In the genomic region with DNA sequence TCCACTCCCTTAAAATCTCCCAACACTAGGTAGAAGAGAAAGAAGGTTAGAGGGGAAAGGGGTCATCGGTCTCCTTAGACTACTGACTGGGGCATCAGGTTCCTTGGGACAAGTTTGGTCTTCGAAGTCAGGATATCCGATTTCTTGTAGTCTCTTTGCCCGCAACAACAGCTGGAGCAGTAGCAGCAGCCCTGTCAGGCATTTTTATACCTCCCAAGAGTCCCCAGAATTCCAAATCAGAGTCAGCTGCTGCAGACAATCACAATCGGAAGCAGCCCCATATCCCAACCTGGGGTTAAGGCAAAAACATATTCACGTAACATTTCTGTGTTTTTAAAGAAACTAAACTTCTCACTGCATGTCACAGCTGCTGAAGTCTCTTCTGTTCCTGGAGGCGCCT, we compare ENCODE assay signal across 27 mouse cellular contexts. TPM values are rescaled to one million over a fixed set of nuclear protein-coding genes. Genes with fewer than 3 reads are reported as not detected.
A peak's percentile ranks its signal among the peaks of the same experiment; 100 is the strongest.
DNase-seq lines count a peak whose midpoint lies in the region; ATAC-seq and TF ChIP-seq lines count a peak whose summit lies in the region.
"Had no signal": no experiment of that assay in that cellular context is flagged by ENCODE, and none has a peak within 500 bp of the region (broad histone marks: within the 10 kb centered on the region; RNA-seq: fewer than 3 reads in every experiment).

No protein-coding gene starts in this region.

- no peak for ATAC-seq in kidney, postnatal 0 days (replicated peaks; ENCODE audit: low FRiP score, low read depth)
- ATAC-seq in embryonic facial prominence, embryonic 14.5 days (ENCODE audit: low read depth): peak; percentile 33; the same call in 1 of the 2 replicates
- no peak for ATAC-seq in forebrain, embryonic 16.5 days
- ATAC-seq: CD4-positive, CD25-positive, alpha-beta regulatory T cell, adult 4 months; forebrain, embryonic 13.5 days; forebrain, postnatal 0 days; hindbrain, embryonic 16.5 days; intestine, embryonic 15.5 days had no signal

- 54% methylated on average over 7 of the region's 7 CpGs for WGBS in kidney, postnatal 0 days
- 57% methylated on average over 7 of the region's 7 CpGs for WGBS in embryonic facial prominence, embryonic 14.5 days
- WGBS in forebrain, embryonic 16.5 days: 98% methylated on average over 7 of the region's 7 CpGs

- intact Hi-C loops in left cerebral cortex, postnatal 25 days (cut with DNase I): no loop called here

- H3K36me3 ChIP-seq in kidney, postnatal 0 days (ENCODE audit: insufficient read depth, low read length): peaks cover 17% of the 10 kb centered on the region; the same call in 1 of the 2 replicates
- peaks cover 55% of the 10 kb centered on the region for H3K36me3 ChIP-seq in embryonic facial prominence, embryonic 14.5 days (ENCODE audit: control insufficient read depth, insufficient read depth, low read length)
- peaks cover 4% of the 10 kb centered on the region for H3K36me3 ChIP-seq in forebrain, embryonic 16.5 days (ENCODE audit: control insufficient read depth, insufficient read depth)

- H3K4me1 ChIP-seq in kidney, postnatal 0 days (replicated peaks; ENCODE audit: insufficient read depth, low read length): no peaks in the 10 kb centered on the region
- no peaks in the 10 kb centered on the region for H3K4me1 ChIP-seq in embryonic facial prominence, embryonic 14.5 days (ENCODE audit: control insufficient read depth, insufficient read depth, low read length)
- no peaks in the 10 kb centered on the region for H3K4me1 ChIP-seq in forebrain, embryonic 16.5 days (replicated peaks; ENCODE audit: control insufficient read depth, insufficient read depth, low read length)
- H3K4me1 ChIP-seq: embryonic facial prominence, embryonic 15.5 days; forebrain, embryonic 13.5 days; heart, embryonic 12.5 days; heart, embryonic 15.5 days; hindbrain, embryonic 10.5 days; hindbrain, embryonic 13.5 days; intestine, embryonic 15.5 days had no signal

- no peak overlapping the region for H3K27ac ChIP-seq in kidney, postnatal 0 days
- H3K27ac ChIP-seq in embryonic facial prominence, embryonic 14.5 days (replicated peaks; ENCODE audit: low read depth, low read length): no peak overlapping the region
- H3K27ac ChIP-seq in forebrain, embryonic 16.5 days (ENCODE audit: low read length): no peak overlapping the region
- H3K27ac ChIP-seq: embryonic facial prominence, embryonic 15.5 days; forebrain, embryonic 13.5 days; heart, embryonic 15.5 days; hindbrain, embryonic 10.5 days; hindbrain, embryonic 13.5 days; intestine, embryonic 15.5 days had no signal

- H3K27me3 ChIP-seq in kidney, postnatal 0 days (ENCODE audit: insufficient read depth, low read length): no peaks in the 10 kb centered on the region
- H3K27me3 ChIP-seq in embryonic facial prominence, embryonic 14.5 days (replicated peaks; ENCODE audit: control insufficient read depth, insufficient read depth, low read length): no peaks in the 10 kb centered on the region
- H3K27me3 ChIP-seq in forebrain, embryonic 16.5 days (replicated peaks; ENCODE audit: control insufficient read depth, insufficient read depth, low read length): no peaks in the 10 kb centered on the region
- H3K27me3 ChIP-seq: embryonic facial prominence, embryonic 15.5 days; forebrain, embryonic 13.5 days; heart, embryonic 12.5 days; heart, embryonic 15.5 days; hindbrain, embryonic 13.5 days; intestine, embryonic 15.5 days had no signal

- no peak overlapping the region for H3K4me2 ChIP-seq in kidney, postnatal 0 days (ENCODE audit: low read length)
- H3K4me2 ChIP-seq in embryonic facial prominence, embryonic 14.5 days (ENCODE audit: low read depth, low read length): no peak overlapping the region
- no peak overlapping the region for H3K4me2 ChIP-seq in forebrain, embryonic 16.5 days (ENCODE audit: low read length)
- H3K4me2 ChIP-seq: embryonic facial prominence, embryonic 15.5 days; forebrain, embryonic 13.5 days; heart, embryonic 12.5 days; heart, embryonic 15.5 days; hindbrain, embryonic 13.5 days; intestine, embryonic 15.5 days had no signal

- no peak for TF ChIP-seq CTCF in kidney, postnatal 0 days (IDR thresholded peaks at IDR 0.05; ENCODE audit: low read depth)

- no peak overlapping the region for H3K4me3 ChIP-seq in kidney, postnatal 0 days (replicated peaks; ENCODE audit: low read depth, low read length)
- no peak overlapping the region for H3K4me3 ChIP-seq in embryonic facial prominence, embryonic 14.5 days (ENCODE audit: low read depth, low read length)
- no peak overlapping the region for H3K4me3 ChIP-seq in forebrain, embryonic 16.5 days (replicated peaks; ENCODE audit: low read length)
- H3K4me3 ChIP-seq: embryonic facial prominence, embryonic 15.5 days; forebrain, embryonic 13.5 days; heart, embryonic 12.5 days; heart, embryonic 15.5 days; hindbrain, embryonic 10.5 days; hindbrain, embryonic 13.5 days; intestine, embryonic 15.5 days had no signal

- DNase-seq in kidney, postnatal 0 days (ENCODE audit: low spot score): peak; percentile 15
- DNase-seq in kidney, adult 8-10 months: no peak
- DNase-seq in embryonic facial prominence, embryonic 14.5 days (ENCODE audit: low spot score): peak; percentile 57
- peak; percentile 16 for DNase-seq in mesoderm, embryonic 11.5 days (ENCODE audit: low read depth, low spot score)
- no peak for DNase-seq in left cerebral cortex, postnatal 25 days (ENCODE audit: low spot score in 2 of 2)
- DNase-seq: adrenal gland, adult 2 months; adrenal gland, postnatal 14 days; B cell, adult 2 months; cerebellum, adult 11 months; cerebellum, adult 2 months; cerebellum, adult 9-11 months; cerebellum, postnatal 25 days; forebrain, postnatal 0 days; gastrocnemius, postnatal 25 days; heart, adult 18-20 months; heart, postnatal 10 days; heart, postnatal 36 days had no signal

- no peak overlapping the region for H3K9ac ChIP-seq in kidney, postnatal 0 days (ENCODE audit: low read depth, low read length)
- H3K9ac ChIP-seq in embryonic facial prominence, embryonic 14.5 days (ENCODE audit: low read depth, low read length): no peak overlapping the region
- no peak overlapping the region for H3K9ac ChIP-seq in forebrain, embryonic 16.5 days (replicated peaks; ENCODE audit: low read depth, low read length)
- H3K9ac ChIP-seq: embryonic facial prominence, embryonic 15.5 days; forebrain, embryonic 13.5 days; forebrain, postnatal 0 days; heart, embryonic 12.5 days; heart, embryonic 15.5 days; hindbrain, embryonic 13.5 days; intestine, embryonic 15.5 days had no signal

- H3K9me3 ChIP-seq in kidney, postnatal 0 days (replicated peaks; ENCODE audit: low read length): no peaks in the 10 kb centered on the region
- no peaks in the 10 kb centered on the region for H3K9me3 ChIP-seq in embryonic facial prominence, embryonic 14.5 days (ENCODE audit: control insufficient read depth, low read length)
- H3K9me3 ChIP-seq in forebrain, embryonic 16.5 days (ENCODE audit: control insufficient read depth, low read length): no peaks in the 10 kb centered on the region
- H3K9me3 ChIP-seq: embryonic facial prominence, embryonic 15.5 days; forebrain, embryonic 13.5 days; heart, embryonic 12.5 days; heart, embryonic 15.5 days; hindbrain, embryonic 10.5 days; hindbrain, embryonic 13.5 days; intestine, embryonic 15.5 days had no signal

RNA-seq across cellular contexts. Expression of a gene that starts 20.8 kb away (rescaled TPM):
- polyA plus RNA-seq in kidney, postnatal 0 days (2015; fragmentation: Nextera tagmentation; extraction: Ambion mirVana): 30.1 and 33.1 TPM in 2 replicates
- polyA plus RNA-seq in embryonic facial prominence, embryonic 14.5 days (2014; fragmentation: Nextera tagmentation; extraction: Ambion mirVana): 38.7 and 47.6 TPM in 2 replicates
- polyA plus RNA-seq in forebrain, embryonic 16.5 days (2015; fragmentation: Nextera tagmentation; extraction: Ambion mirVana): 53.0 and 55.3 TPM in 2 replicates
- 10 to 100 TPM; 34.4 to 37.6 TPM for total RNA-seq in left cerebral cortex, postnatal 25 days (2021)

RNA-seq across cellular contexts. Expression of a gene that starts 20.8 kb away (rescaled TPM):
- 27.4 and 27.6 TPM in 2 replicates for polyA plus RNA-seq in kidney, postnatal 0 days (2015; fragmentation: Nextera tagmentation; extraction: Ambion mirVana)
- polyA plus RNA-seq in embryonic facial prominence, embryonic 14.5 days (2014; fragmentation: Nextera tagmentation; extraction: Ambion mirVana): 29.4 and 31.5 TPM in 2 replicates
- 37.7 and 40.8 TPM in 2 replicates for polyA plus RNA-seq in forebrain, embryonic 16.5 days (2015; fragmentation: Nextera tagmentation; extraction: Ambion mirVana)
- 10 to 100 TPM; 24.2 to 29.5 TPM for total RNA-seq in left cerebral cortex, postnatal 25 days (2021)

Comparison
In these comparisons a context has a peak if more than half of its experiments do, and no peak if none do; other contexts are left out.
1. DNase-seq: peak in kidney, postnatal 0 days (single experiment), embryonic facial prominence, embryonic 14.5 days (single experiment) and mesoderm, embryonic 11.5 days (single experiment); none in kidney, adult 8-10 months (0 of 2) and left cerebral cortex, postnatal 25 days (0 of 2).